Mouse (Mus musculus) ovary, adult 18-20 months (tissue): ENCODE measurements at regions not wholly inside any gene's neighbourhood (a gene's known extent, or its start where the extent isn't known, plus 50 kb on each side); places are given as distances from the start of the nearest gene placed in this dataset.

Experiments
- DNase-seq: peaks from one replicate; pipeline ENCODE4 v3.0.0; 2022; ENCODE audit warnings: low spot score, mixed read lengths

GRCm38 (mm10) chr14:106924026-106924425 lies 818.0 kb downstream of the Trim52 start:
- no peak for DNase-seq

GRCm38 (mm10) chr14:106924443-106924842 lies 818.4 kb downstream of the Trim52 start:
- no peak for DNase-seq

DNA sequence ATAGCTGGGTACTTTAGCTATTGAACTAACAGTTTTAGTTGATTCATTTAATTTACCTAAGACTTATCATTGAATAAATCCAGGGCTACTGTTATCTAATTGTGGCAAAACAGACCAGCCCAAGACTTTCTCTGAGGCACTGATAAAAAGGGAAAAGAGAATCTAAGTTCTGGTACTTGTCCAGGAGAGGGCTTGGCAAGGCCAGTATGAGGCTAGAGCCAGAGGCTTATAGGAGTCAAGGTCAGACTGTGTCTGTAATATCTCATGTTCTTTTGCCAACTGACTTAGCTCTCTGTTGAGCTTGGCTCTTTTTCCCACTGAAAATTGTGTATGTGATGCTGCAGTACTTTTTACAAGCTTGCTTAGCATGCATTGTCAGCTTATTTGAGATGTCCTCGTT lies 839.3 kb downstream of the Trim52 start:
- DNase-seq = peak; percentile 43

GRCm38 (mm10) chr14:106977958-106978357 lies 872.0 kb downstream of the Trim52 start:
- no peak for DNase-seq

DNA sequence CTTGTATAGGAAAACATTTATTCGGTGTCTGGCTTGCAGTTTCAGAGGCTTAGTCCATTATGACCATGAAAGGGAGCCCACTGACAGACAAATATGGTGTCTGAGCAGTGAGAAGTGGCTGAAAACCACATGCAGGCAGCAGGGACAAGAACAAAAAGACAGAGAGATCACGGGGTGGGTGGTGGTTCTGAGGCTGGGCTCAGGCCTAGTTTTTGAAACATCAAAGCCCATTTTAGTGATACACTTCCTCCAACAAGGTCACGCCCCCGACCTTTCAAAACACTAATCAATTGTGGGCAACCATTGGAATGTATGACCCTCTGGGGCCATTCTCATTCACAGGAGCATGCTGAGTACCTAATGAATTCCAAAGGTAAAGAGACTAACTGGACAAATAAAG lies 874.8 kb downstream of the Trim52 start:
- no peak for DNase-seq

DNA sequence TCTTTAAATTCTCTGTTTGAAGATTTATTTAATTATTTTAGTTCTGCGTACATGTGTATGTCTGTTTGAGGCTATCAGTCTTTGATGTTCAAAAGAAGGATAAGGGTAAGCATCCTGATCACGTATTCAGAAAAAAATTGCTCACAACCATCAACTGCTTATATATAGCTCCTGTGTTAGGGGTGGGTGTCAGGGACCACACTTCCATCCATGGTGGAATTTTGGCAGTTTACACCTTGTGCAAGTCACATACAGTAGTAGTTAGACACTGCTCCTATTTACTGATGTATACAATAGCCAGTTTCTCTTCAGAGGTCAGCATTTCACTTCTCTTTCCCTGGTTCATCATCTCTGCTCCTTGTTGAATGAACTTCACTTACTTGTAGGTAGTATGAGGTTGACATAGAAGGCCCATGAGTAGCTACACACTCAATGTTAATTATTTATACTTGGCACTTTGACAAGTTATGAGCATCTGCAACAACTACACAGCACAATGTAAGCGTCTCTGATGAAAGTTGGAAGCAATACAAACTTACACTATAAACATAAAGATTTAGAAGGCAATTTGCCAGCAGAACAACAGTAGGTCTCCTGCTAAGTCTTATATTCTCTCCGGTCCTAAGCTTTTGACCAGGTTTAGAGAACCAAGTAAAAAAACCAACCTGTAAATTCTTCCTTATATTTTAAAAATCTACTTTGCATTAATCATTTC lies 891.7 kb downstream of the Trim52 start:
- no peak for DNase-seq

DNA sequence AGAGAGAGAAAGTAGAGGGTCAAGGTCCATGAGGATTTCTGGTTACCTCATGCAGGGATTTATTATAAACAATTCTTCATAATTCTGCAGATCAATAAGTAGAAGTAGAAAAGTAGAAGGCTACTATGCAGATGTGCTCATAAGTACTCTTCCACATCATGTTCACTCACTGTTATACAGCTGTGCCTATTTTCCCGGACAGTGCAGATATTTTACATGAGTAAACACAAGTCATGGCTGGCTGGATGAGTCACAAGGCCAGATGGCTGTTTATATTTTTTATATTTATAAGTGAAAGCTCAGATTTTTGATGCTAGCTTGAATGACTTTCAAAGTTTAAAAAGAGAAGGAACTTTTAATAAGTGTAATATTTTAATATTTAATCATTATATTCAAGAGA lies 899.0 kb downstream of the Trim52 start:
- DNase-seq = no peak

- no peak for DNase-seq
Measured at GRCm38 (mm10) chr14:107009617-107010016, 903.6 kb downstream of the Trim52 start.

GRCm38 (mm10) chr14:107033807-107034206 lies 927.8 kb downstream of the Trim52 start:
- DNase-seq = no peak

DNA sequence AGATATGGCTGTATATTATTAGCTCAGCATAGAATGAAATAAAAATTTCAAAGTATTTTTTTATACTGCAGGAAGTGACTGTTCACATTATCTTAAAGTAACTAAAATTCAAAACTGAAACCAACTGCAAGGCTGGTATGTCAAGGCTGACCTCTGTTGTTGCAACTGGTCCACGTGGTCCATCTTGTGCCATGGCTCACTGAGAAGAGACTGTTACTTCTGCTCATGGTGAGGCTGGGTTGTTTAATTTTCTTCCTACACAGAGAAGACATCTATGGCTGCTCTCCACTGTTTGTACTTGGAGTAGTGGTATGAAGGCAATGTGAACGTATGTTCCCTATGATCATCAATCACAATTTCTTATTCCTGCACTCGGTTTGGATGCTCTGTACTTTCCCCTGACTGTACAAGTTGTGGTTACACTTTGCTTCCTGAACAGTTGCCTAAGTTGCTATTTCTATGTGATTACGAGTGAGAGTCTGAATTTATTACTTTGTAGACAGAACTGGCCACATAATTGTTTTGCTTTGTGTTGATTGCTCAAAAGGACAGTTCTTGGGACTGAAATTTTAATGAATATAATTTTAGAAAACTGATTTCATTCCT lies 946.1 kb downstream of the Trim52 start:
- no peak for DNase-seq

GRCm38 (mm10) chr14:107068592-107068991 lies 962.6 kb downstream of the Trim52 start:
- DNase-seq = no peak

DNA sequence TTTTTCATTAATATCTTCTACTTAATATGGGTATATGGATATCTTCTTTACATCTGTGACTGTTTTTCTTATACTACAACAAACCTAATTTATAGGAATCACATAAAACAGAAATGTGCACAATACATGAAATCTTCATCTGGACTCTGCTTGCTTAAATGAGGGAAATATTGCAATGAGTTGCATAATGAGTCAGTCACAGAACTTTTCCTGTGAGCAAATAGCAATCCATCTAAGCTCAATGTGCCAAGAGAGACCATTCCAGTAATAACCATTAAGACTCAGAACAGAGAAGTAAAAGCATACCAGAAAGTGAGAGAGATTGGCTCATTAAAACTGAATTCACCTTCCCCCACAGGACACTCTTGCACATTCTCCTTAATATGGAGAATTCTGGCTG lies 974.4 kb downstream of the Trim52 start:
- DNase-seq = no peak
